Mouse (Mus musculus) thymus, postnatal 0 days (tissue): ENCODE data around the gene Pdia6. TPM values are rescaled to one million over a fixed set of nuclear protein-coding genes. Genes with fewer than 3 reads are reported as not detected.

Experiments used
- DNase-seq: peaks from one replicate; pipeline ENCODE4 v3.0.0-alpha.2; 2015; ENCODE audit warnings: low spot score
- polyA plus RNA-seq: library from polyadenylated mRNA; unstranded; fragments of >200 nt; fragmentation: Nextera tagmentation; extraction: Ambion mirVana; gene quantifications from 2 replicates; pipeline ENCODE4 v1.2.1, GENCODE M21; 2015

Pdia6 gene
- polyA plus RNA-seq, 1 experiment from 2014 or later, result 181 TPM

GRCm38 (mm10) chr12:17263881-17264280 lies 2.5 kb upstream of the Pdia6 start:
- no peak for DNase-seq

GRCm38 (mm10) chr12:17264826-17265225 lies 1.5 kb upstream of the Pdia6 start:
- no peak for DNase-seq

- no peak for DNase-seq
Measured at GRCm38 (mm10) chr12:17266673-17266990, 287 bp downstream of the Pdia6 start.

- DNase-seq, result no peak
Measured at GRCm38 (mm10) chr12:17267316-17267715, 971 bp downstream of the Pdia6 start.

GRCm38 (mm10) chr12:17271272-17271671 lies 4.9 kb downstream of the Pdia6 start:
- peak; percentile 62 for DNase-seq

- no peak for DNase-seq
Measured at GRCm38 (mm10) chr12:17273841-17274240, 7.5 kb downstream of the Pdia6 start.

- DNase-seq, result no peak
Measured at GRCm38 (mm10) chr12:17288496-17288895, 22.2 kb downstream of the Pdia6 start.

GRCm38 (mm10) chr12:17289060-17289459 lies 22.7 kb downstream of the Pdia6 start:
- no peak for DNase-seq

GRCm38 (mm10) chr12:17289913-17290312 lies 23.6 kb downstream of the Pdia6 start:
- DNase-seq, result no peak

- DNase-seq, result no peak
Measured at GRCm38 (mm10) chr12:17290569-17290968, 24.2 kb downstream of the Pdia6 start.

GRCm38 (mm10) chr12:17296899-17297298 lies 30.6 kb downstream of the Pdia6 start:
- DNase-seq, result no peak

GRCm38 (mm10) chr12:17299902-17300301 lies 33.6 kb downstream of the Pdia6 start:
- DNase-seq, result no peak

GRCm38 (mm10) chr12:17305445-17305844 lies 39.1 kb downstream of the Pdia6 start:
- no peak for DNase-seq

GRCm38 (mm10) chr12:17308246-17308645 lies 41.9 kb downstream of the Pdia6 start:
- no peak for DNase-seq

- no peak for DNase-seq
Measured at GRCm38 (mm10) chr12:17310852-17311839, 44.8 kb downstream of the Pdia6 start.

- DNase-seq, result no peak
Measured at GRCm38 (mm10) chr12:17316096-17316495, 49.8 kb downstream of the Pdia6 start.

- no peak for DNase-seq
Measured at GRCm38 (mm10) chr12:17317970-17318369, 51.6 kb downstream of the Pdia6 start.

GRCm38 (mm10) chr12:17318453-17318852 lies 52.1 kb downstream of the Pdia6 start:
- DNase-seq, result no peak

- DNase-seq, result no peak
Measured at GRCm38 (mm10) chr12:17324549-17325470, 58.5 kb downstream of the Pdia6 start.

GRCm38 (mm10) chr12:17329259-17329658 lies 62.9 kb downstream of the Pdia6 start, which contains the start of gene Atp6v1c2:
TSS of gene Atp6v1c2 (minus strand) at chr12:17329359.
- no peak for DNase-seq

GRCm38 (mm10) chr12:17333459-17333858 lies 67.1 kb downstream of the Pdia6 start:
- DNase-seq, result no peak
